Mouse (Mus musculus): ENCODE data around the gene Rpl41. TPM values are rescaled to one million over a fixed set of nuclear protein-coding genes. Genes with fewer than 3 reads are reported as not detected.

The Rpl41 gene
- polyA plus RNA-seq, 1 experiment: 1,655 TPM

GRCm38 (mm10) chr10:128546787-128547186 is 2.3 kb downstream of the Rpl41 start:
- H3K4me3 ChIP-seq (ENCODE audit: low read depth, low read length): peak overlapping the region; percentile 85
- H3K27me3 ChIP-seq (ENCODE audit: control insufficient read depth, insufficient read depth, low read length): no peaks in the 10 kb centered on the region
- WGBS: 3% methylated on average over 7 of the region's 7 CpGs
- peaks cover 24% of the 10 kb centered on the region for H3K36me3 ChIP-seq (ENCODE audit: control insufficient read depth, insufficient read depth, low read length)
- TF ChIP-seq POLR2A (IDR thresholded peaks at IDR 0.05; ENCODE audit: low read depth, low read length) (no peak), CTCF (IDR thresholded peaks at IDR 0.05; ENCODE audit: extremely low read depth, insufficient read length, insufficient replicate concordance, low read depth, low read length) (no peak)
- peak overlapping the region; percentile 87 for H3K27ac ChIP-seq (ENCODE audit: insufficient read depth, low read depth, low read length)
- H3K4me1 ChIP-seq (ENCODE audit: control insufficient read depth, insufficient read depth, insufficient read length, low read length): peaks cover 2% of the 10 kb centered on the region; the same call in 1 of the 2 replicates

GRCm38 (mm10) chr10:128546361-128546760 is 2.7 kb downstream of the Rpl41 start:
- H3K27ac ChIP-seq (ENCODE audit: insufficient read depth, low read depth, low read length): peak overlapping the region; percentile 87
- WGBS: 3% methylated on average over 4 of the region's 4 CpGs
- no peak overlapping the region for H3K4me3 ChIP-seq (ENCODE audit: low read depth, low read length)
- no peaks in the 10 kb centered on the region for H3K27me3 ChIP-seq (ENCODE audit: control insufficient read depth, insufficient read depth, low read length)
- H3K36me3 ChIP-seq (ENCODE audit: control insufficient read depth, insufficient read depth, low read length): peaks cover 24% of the 10 kb centered on the region
- peaks cover 2% of the 10 kb centered on the region; the same call in 1 of the 2 replicates for H3K4me1 ChIP-seq (ENCODE audit: control insufficient read depth, insufficient read depth, insufficient read length, low read length)
- TF ChIP-seq CTCF (IDR thresholded peaks at IDR 0.05; ENCODE audit: extremely low read depth, insufficient read length, insufficient replicate concordance, low read depth, low read length): no peak
- no peak for TF ChIP-seq POLR2A (IDR thresholded peaks at IDR 0.05; ENCODE audit: low read depth, low read length)

DNA sequence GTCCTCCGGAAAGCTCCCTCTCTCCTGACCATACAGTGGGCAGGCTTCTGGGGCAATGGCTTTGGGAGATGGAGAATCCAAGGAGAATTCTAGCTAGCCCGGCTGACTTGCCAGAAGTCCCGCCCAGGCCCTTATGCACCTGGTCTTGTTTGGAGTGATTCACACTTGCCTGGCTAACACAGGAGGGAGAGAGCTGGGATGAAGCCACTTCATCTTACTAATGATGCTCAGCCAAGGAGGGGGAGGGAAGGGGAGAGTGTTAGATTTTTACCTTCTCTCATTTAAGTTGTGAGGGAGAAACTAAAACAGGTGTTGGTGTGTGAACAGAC is 3.6 kb downstream of the Rpl41 start:
- Histone ChIP-seq H3K27ac (ENCODE audit: insufficient read depth, low read depth, low read length) (no peak overlapping the region), H3K4me3 (ENCODE audit: low read depth, low read length) (no peak overlapping the region), H3K36me3 (ENCODE audit: control insufficient read depth, insufficient read depth, low read length) (peaks cover 24% of the 10 kb centered on the region), H3K4me1 (ENCODE audit: control insufficient read depth, insufficient read depth, insufficient read length, low read length) (peaks cover 2% of the 10 kb centered on the region; the same call in 1 of the 2 replicates), H3K27me3 (ENCODE audit: control insufficient read depth, insufficient read depth, low read length) (no peaks in the 10 kb centered on the region)
- WGBS: 73% methylated on average over 3 of the region's 3 CpGs
- TF ChIP-seq CTCF (IDR thresholded peaks at IDR 0.05; ENCODE audit: extremely low read depth, insufficient read length, insufficient replicate concordance, low read depth, low read length) (no peak), POLR2A (IDR thresholded peaks at IDR 0.05; ENCODE audit: low read depth, low read length) (no peak)

GRCm38 (mm10) chr10:128544674-128545569 is 4.2 kb downstream of the Rpl41 start:
- Histone ChIP-seq H3K27me3 (ENCODE audit: control insufficient read depth, insufficient read depth, low read length) (no peaks in the 10 kb centered on the region), H3K36me3 (ENCODE audit: control insufficient read depth, insufficient read depth, low read length) (peaks cover 24% of the 10 kb centered on the region), H3K27ac (ENCODE audit: insufficient read depth, low read depth, low read length) (no peak overlapping the region), H3K4me1 (ENCODE audit: control insufficient read depth, insufficient read depth, insufficient read length, low read length) (peaks cover 2% of the 10 kb centered on the region; the same call in 1 of the 2 replicates), H3K4me3 (ENCODE audit: low read depth, low read length) (no peak overlapping the region)
- no peak for TF ChIP-seq POLR2A (IDR thresholded peaks at IDR 0.05; ENCODE audit: low read depth, low read length)
- no peak for TF ChIP-seq CTCF (IDR thresholded peaks at IDR 0.05; ENCODE audit: extremely low read depth, insufficient read length, insufficient replicate concordance, low read depth, low read length)
- WGBS: 93% methylated on average over 37 of the region's 37 CpGs

DNA sequence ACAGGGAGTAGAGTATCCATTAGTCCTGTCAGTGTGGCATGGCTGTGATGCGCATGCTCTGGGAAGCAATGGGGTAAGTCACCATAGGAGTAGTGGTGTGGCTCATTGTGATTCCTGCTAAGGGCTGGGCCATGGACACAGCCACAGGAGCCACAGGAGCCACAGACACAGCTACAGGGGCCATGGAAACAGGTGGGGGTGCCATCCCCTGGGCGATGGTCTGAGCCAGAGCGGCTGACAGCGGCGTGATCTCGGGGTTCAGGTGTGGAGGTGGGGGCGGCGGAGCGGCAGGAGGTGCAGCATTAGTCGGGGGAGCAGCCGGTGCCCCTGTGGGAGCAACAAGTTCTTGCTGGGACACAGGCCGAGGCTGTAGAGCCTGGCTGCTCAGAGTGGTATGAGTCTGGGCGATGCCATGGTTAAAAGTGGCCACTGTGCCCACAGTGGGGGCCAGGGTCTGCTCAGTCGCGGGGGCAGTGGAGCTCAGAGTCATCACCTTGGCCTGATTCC is 4.9 kb downstream of the Rpl41 start:
- TF ChIP-seq CTCF (IDR thresholded peaks at IDR 0.05; ENCODE audit: extremely low read depth, insufficient read length, insufficient replicate concordance, low read depth, low read length) (no peak), POLR2A (IDR thresholded peaks at IDR 0.05; ENCODE audit: low read depth, low read length) (no peak)
- H3K4me1 ChIP-seq (ENCODE audit: control insufficient read depth, insufficient read depth, insufficient read length, low read length): no peaks in the 10 kb centered on the region
- WGBS: 96% methylated on average over 15 of the region's 15 CpGs
- no peak overlapping the region for H3K4me3 ChIP-seq (ENCODE audit: low read depth, low read length)
- no peak overlapping the region for H3K27ac ChIP-seq (ENCODE audit: insufficient read depth, low read depth, low read length)
- peaks cover 24% of the 10 kb centered on the region for H3K36me3 ChIP-seq (ENCODE audit: control insufficient read depth, insufficient read depth, low read length)
- H3K27me3 ChIP-seq (ENCODE audit: control insufficient read depth, insufficient read depth, low read length): no peaks in the 10 kb centered on the region

GRCm38 (mm10) chr10:128543100-128543499 is 6.0 kb downstream of the Rpl41 start:
- WGBS: 59% methylated on average over 2 of the region's 2 CpGs
- Histone ChIP-seq H3K4me1 (ENCODE audit: control insufficient read depth, insufficient read depth, insufficient read length, low read length) (no peaks in the 10 kb centered on the region), H3K27ac (ENCODE audit: insufficient read depth, low read depth, low read length) (no peak overlapping the region), H3K4me3 (ENCODE audit: low read depth, low read length) (no peak overlapping the region), H3K27me3 (ENCODE audit: control insufficient read depth, insufficient read depth, low read length) (no peaks in the 10 kb centered on the region), H3K36me3 (ENCODE audit: control insufficient read depth, insufficient read depth, low read length) (peaks cover 24% of the 10 kb centered on the region)
- no peak for TF ChIP-seq POLR2A (IDR thresholded peaks at IDR 0.05; ENCODE audit: low read depth, low read length)
- no peak for TF ChIP-seq CTCF (IDR thresholded peaks at IDR 0.05; ENCODE audit: extremely low read depth, insufficient read length, insufficient replicate concordance, low read depth, low read length)

DNA sequence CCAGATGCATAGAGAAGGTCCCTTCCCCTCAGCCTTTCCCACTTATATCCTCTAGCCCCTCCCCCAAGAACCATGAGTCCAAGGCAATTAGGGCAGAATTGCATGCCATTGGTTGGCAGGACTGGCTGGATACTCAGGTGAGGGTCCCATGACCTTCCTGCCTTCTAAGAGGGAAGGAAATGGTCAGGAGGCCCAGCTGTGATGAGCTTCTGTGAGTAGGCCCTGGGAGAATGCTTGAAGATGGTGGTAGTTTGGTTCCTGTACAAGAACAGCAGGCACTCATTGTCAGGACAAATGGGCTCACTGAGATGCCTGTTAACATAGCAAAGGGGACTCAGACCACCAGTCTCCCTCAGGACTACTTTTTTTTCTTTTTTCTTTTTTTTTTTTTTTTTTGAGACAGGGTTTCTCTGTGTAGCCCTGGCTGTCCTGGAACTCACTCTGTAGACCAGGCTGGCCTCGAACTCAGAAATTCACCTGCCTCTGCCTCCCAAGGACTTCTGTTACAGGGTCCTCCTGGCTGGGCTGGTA is 10.7 kb downstream of the Rpl41 start:
- 93% methylated on average over 1 of the region's 1 CpGs for WGBS
- Histone ChIP-seq H3K27ac (ENCODE audit: insufficient read depth, low read depth, low read length) (no peak overlapping the region), H3K27me3 (ENCODE audit: control insufficient read depth, insufficient read depth, low read length) (no peaks in the 10 kb centered on the region), H3K36me3 (ENCODE audit: control insufficient read depth, insufficient read depth, low read length) (peaks cover 4% of the 10 kb centered on the region; the same call in 1 of the 2 replicates), H3K4me3 (ENCODE audit: low read depth, low read length) (no peak overlapping the region), H3K4me1 (ENCODE audit: control insufficient read depth, insufficient read depth, insufficient read length, low read length) (peaks cover 4% of the 10 kb centered on the region; the same call in 1 of the 2 replicates)
- TF ChIP-seq CTCF (IDR thresholded peaks at IDR 0.05; ENCODE audit: extremely low read depth, insufficient read length, insufficient replicate concordance, low read depth, low read length): no peak
- no peak for TF ChIP-seq POLR2A (IDR thresholded peaks at IDR 0.05; ENCODE audit: low read depth, low read length)

Data from small intestine, adult 2 months (tissue).